Mouse (Mus musculus): ENCODE results near the gene Tango6. TPM values are rescaled to one million over a fixed set of nuclear protein-coding genes. Genes with fewer than 3 reads are reported as not detected.

The Tango6 gene
- polyA plus RNA-seq, 1 experiment from 2014 or later, result 14.5 TPM

DNA sequence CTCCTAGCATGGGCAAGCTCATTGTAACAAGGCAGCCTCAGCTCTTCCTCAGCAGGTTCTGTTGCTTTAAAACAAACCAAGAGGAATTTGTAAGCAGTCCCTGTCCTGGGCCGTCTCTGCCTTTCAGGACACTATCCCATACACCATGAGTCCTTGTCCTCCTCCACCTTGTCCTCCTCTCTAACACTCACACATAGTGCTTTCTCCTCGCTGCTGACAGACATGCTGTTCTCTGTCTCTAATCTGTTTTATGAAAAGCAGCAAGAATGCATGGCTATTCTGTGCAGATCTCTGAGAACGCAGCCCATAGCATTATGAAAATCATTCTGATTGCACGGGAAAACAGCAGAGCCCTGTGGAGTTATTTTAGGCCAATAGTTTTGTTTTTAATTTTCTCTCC is 78.4 kb downstream of the Tango6 start:
- H3K9ac ChIP-seq (ENCODE audit: low read depth, low read length), result no peak overlapping the region
- H3K4me2 ChIP-seq (replicated peaks; ENCODE audit: low read depth, low read length), result no peak overlapping the region
- no peaks in the 10 kb centered on the region for H3K36me3 ChIP-seq (ENCODE audit: control insufficient read depth, insufficient read depth, low read length)
- no peaks in the 10 kb centered on the region for H3K27me3 ChIP-seq (ENCODE audit: control insufficient read depth, insufficient read depth, low read length)
- WGBS, result 76% methylated on average over 4 of the region's 4 CpGs
- H3K4me1 ChIP-seq (ENCODE audit: control insufficient read depth, insufficient read depth, low read length), result no peaks in the 10 kb centered on the region
- no peak overlapping the region for H3K4me3 ChIP-seq (ENCODE audit: low read length)
- no peak for ATAC-seq (ENCODE audit: low FRiP score, low TSS enrichment)
- no peaks in the 10 kb centered on the region for H3K9me3 ChIP-seq (ENCODE audit: control insufficient read depth, low read length)
- no peak overlapping the region for H3K27ac ChIP-seq (ENCODE audit: low read depth, low read length)

DNA sequence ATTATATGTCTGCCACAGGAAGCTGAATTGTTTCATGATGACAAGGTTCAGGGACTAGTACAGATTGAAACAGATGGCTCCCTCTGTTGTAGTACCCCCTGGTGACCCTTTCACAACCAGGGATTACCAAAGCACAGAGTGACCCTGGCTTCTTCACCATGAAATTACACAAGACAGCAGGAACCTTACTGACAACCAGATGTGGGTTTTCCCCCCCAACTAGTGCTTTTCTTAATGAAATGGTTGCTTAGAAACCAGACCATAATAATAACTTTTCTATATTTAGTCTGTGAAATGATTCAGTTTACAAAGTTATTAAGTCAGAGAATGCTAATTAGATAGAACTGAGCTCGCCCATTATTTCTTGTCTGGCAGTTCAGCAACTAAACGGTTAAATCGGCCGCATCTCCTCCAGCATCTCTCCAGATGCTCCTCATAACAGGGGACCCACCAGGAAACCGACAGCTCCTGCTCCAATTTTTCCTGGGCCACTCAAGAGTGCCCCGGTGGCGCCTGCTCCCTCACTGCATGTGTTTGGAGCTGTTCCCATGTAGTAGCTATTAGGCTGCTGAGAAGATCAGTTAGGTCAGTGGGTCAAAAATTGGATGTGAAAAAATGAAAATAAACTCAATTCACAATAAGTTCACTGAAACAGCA is 79.1 kb downstream of the Tango6 start:
- Histone ChIP-seq H3K4me2 (replicated peaks; ENCODE audit: low read depth, low read length) (no peak overlapping the region), H3K36me3 (ENCODE audit: control insufficient read depth, insufficient read depth, low read length) (no peaks in the 10 kb centered on the region), H3K27ac (ENCODE audit: low read depth, low read length) (no peak overlapping the region), H3K4me3 (ENCODE audit: low read length) (no peak overlapping the region), H3K27me3 (ENCODE audit: control insufficient read depth, insufficient read depth, low read length) (no peaks in the 10 kb centered on the region), H3K4me1 (ENCODE audit: control insufficient read depth, insufficient read depth, low read length) (no peaks in the 10 kb centered on the region), H3K9ac (ENCODE audit: low read depth, low read length) (no peak overlapping the region), H3K9me3 (ENCODE audit: control insufficient read depth, low read length) (no peaks in the 10 kb centered on the region)
- 43% methylated on average over 7 of the region's 7 CpGs for WGBS
- no peak for ATAC-seq (ENCODE audit: low FRiP score, low TSS enrichment)

DNA sequence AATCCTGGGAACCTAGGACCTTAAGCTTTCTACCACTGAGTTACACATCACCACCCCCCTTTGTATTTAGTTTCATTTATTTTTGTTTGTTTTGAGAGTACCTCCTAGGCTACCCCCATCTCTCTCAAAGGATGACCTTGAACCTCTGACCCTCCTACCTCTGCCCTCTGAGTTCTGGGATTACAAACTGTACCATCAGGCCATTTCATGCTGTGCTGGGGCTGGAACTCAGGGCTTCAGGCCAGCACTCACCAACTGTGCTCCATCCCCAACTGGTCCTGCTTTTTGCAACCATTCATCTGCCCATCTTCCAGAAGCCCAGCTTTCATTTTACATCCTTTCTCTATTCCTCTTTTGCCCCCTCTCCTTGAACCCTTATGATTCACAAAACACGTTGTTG is 81.7 kb downstream of the Tango6 start:
- 83% methylated on average over 1 of the region's 1 CpGs for WGBS
- H3K27ac ChIP-seq (ENCODE audit: low read depth, low read length), result no peak overlapping the region
- H3K9ac ChIP-seq (ENCODE audit: low read depth, low read length), result no peak overlapping the region
- no peaks in the 10 kb centered on the region for H3K9me3 ChIP-seq (ENCODE audit: control insufficient read depth, low read length)
- no peaks in the 10 kb centered on the region for H3K27me3 ChIP-seq (ENCODE audit: control insufficient read depth, insufficient read depth, low read length)
- H3K4me3 ChIP-seq (ENCODE audit: low read length), result no peak overlapping the region
- H3K36me3 ChIP-seq (ENCODE audit: control insufficient read depth, insufficient read depth, low read length), result no peaks in the 10 kb centered on the region
- H3K4me2 ChIP-seq (replicated peaks; ENCODE audit: low read depth, low read length), result no peak overlapping the region
- ATAC-seq (ENCODE audit: low FRiP score, low TSS enrichment), result no peak
- no peaks in the 10 kb centered on the region for H3K4me1 ChIP-seq (ENCODE audit: control insufficient read depth, insufficient read depth, low read length)

DNA sequence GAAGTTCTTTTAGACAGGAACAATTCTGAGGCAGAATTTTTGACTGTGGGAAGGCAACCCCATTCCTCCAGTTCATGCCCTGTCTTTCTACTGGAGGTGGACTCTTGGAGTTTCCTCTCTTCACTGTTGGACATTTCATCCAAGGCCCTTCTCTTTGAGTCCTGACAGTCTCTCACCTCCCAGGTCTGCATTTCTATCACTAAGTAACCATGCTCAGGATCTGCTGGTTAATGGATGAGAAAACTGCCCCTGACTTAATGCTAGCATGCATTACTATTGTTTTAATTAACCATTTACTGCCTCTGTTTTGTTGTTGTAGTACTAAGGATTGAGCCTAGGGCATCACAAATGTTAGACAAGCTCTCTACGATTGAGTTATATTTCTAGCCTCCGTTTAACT is 82.7 kb downstream of the Tango6 start:
- H3K27me3 ChIP-seq (ENCODE audit: control insufficient read depth, insufficient read depth, low read length), result no peaks in the 10 kb centered on the region
- H3K36me3 ChIP-seq (ENCODE audit: control insufficient read depth, insufficient read depth, low read length), result no peaks in the 10 kb centered on the region
- H3K4me2 ChIP-seq (replicated peaks; ENCODE audit: low read depth, low read length), result no peak overlapping the region
- no peak overlapping the region for H3K4me3 ChIP-seq (ENCODE audit: low read length)
- no peak overlapping the region for H3K9ac ChIP-seq (ENCODE audit: low read depth, low read length)
- no peaks in the 10 kb centered on the region for H3K4me1 ChIP-seq (ENCODE audit: control insufficient read depth, insufficient read depth, low read length)
- H3K27ac ChIP-seq (ENCODE audit: low read depth, low read length), result no peak overlapping the region
- no peaks in the 10 kb centered on the region for H3K9me3 ChIP-seq (ENCODE audit: control insufficient read depth, low read length)
- WGBS, result 92% methylated on average over 2 of the region's 2 CpGs
- ATAC-seq (ENCODE audit: low FRiP score, low TSS enrichment), result no peak

DNA sequence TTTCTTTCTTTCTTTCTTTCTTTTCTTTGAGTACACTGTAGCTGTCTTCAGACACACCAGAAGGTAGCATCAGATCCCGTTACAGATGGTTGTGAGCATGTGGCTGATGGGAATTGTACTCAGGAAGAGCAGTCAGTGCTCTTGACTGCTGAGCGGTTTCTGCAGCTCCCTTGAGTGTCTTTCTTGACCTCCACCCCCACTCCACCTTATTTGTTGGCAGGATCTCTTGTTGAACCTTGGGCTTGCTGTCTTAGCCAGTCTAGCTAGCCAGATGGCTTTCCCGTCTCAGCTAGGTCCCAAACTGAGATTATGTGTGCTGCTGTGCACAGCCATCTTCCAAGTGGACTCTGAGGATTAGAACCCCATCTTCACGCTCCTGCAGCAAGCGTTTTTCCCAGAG is 83.9 kb downstream of the Tango6 start:
- Histone ChIP-seq H3K27me3 (ENCODE audit: control insufficient read depth, insufficient read depth, low read length) (no peaks in the 10 kb centered on the region), H3K27ac (ENCODE audit: low read depth, low read length) (no peak overlapping the region), H3K36me3 (ENCODE audit: control insufficient read depth, insufficient read depth, low read length) (no peaks in the 10 kb centered on the region), H3K4me3 (ENCODE audit: low read length) (no peak overlapping the region), H3K4me2 (replicated peaks; ENCODE audit: low read depth, low read length) (no peak overlapping the region), H3K9me3 (ENCODE audit: control insufficient read depth, low read length) (no peaks in the 10 kb centered on the region), H3K4me1 (ENCODE audit: control insufficient read depth, insufficient read depth, low read length) (no peaks in the 10 kb centered on the region), H3K9ac (ENCODE audit: low read depth, low read length) (no peak overlapping the region)
- WGBS, result 92% methylated on average over 5 of the region's 5 CpGs
- no peak for ATAC-seq (ENCODE audit: low FRiP score, low TSS enrichment)

DNA sequence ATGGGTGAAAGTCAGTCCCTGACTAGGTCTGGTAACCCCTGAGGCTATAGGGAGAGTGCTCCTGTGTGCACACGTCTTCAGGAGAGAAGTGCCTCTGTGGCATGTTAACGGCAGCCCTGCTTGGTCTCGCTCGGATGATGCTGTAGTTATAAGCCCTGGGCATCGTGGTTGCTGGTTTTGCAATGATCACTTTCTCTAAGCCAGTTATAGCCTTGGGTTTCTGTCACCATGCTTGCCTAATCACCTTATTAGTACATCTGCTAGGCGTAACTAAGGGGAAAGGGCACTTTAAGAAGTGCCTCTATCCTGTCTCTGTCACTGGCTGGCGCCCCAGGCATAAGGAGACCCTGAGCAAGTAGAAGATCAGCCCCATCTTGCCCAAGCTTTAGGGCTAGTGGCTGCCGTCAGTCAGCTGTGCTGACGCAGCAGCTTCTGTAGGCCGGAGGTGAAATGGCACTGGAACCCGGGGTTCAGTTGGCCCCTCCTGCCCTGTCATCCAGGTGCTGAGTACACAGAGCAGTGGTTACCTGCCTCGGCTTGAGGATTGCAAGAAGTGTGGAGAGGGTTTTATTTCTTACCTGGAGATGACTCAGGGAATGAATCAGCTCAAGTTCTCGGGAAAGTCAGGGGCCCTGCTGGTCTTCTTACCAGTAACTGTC is 86.4 kb downstream of the Tango6 start:
- no peak for ATAC-seq (ENCODE audit: low FRiP score, low TSS enrichment)
- H3K9ac ChIP-seq (ENCODE audit: low read depth, low read length), result no peak overlapping the region
- no peaks in the 10 kb centered on the region for H3K36me3 ChIP-seq (ENCODE audit: control insufficient read depth, insufficient read depth, low read length)
- 72% methylated on average over 13 of the region's 13 CpGs for WGBS
- no peak overlapping the region for H3K4me3 ChIP-seq (ENCODE audit: low read length)
- H3K4me2 ChIP-seq (replicated peaks; ENCODE audit: low read depth, low read length), result no peak overlapping the region
- H3K9me3 ChIP-seq (ENCODE audit: control insufficient read depth, low read length), result no peaks in the 10 kb centered on the region
- H3K4me1 ChIP-seq (ENCODE audit: control insufficient read depth, insufficient read depth, low read length), result no peaks in the 10 kb centered on the region
- no peak overlapping the region for H3K27ac ChIP-seq (ENCODE audit: low read depth, low read length)
- no peaks in the 10 kb centered on the region for H3K27me3 ChIP-seq (ENCODE audit: control insufficient read depth, insufficient read depth, low read length)

DNA sequence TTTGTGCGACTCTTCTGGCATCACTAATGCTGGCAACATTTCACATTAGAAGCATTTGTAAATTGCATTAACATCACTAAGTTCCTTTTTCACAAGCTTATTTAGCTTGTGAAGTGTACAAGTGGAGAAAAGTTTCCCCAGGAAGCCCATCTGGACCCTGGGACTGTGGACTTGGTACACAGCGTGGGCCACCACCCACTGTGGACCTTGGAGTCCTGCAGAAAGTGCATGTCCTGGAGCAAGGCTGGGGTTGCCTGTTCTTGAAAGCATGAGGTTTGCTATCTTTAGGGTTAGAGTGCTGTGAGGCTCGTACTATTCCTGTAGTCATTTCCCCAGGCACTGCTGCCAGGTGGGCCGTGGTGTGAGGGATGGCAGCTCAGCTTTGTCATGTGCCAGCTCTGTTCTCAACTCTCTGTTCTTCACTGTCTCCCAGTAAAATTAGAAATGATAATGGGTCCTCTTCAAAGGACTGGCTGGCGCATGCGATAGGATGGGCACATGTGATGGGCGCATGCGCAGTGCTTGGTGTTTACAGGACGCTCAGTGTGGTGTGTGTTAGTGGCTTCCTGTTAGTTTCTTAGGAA is 87.8 kb downstream of the Tango6 start:
- no peaks in the 10 kb centered on the region for H3K27me3 ChIP-seq (ENCODE audit: control insufficient read depth, insufficient read depth, low read length)
- 96% methylated on average over 9 of the region's 9 CpGs for WGBS
- no peak overlapping the region for H3K9ac ChIP-seq (ENCODE audit: low read depth, low read length)
- H3K4me2 ChIP-seq (replicated peaks; ENCODE audit: low read depth, low read length), result no peak overlapping the region
- no peak for ATAC-seq (ENCODE audit: low FRiP score, low TSS enrichment)
- no peaks in the 10 kb centered on the region for H3K4me1 ChIP-seq (ENCODE audit: control insufficient read depth, insufficient read depth, low read length)
- H3K4me3 ChIP-seq (ENCODE audit: low read length), result no peak overlapping the region
- H3K36me3 ChIP-seq (ENCODE audit: control insufficient read depth, insufficient read depth, low read length), result no peaks in the 10 kb centered on the region
- no peaks in the 10 kb centered on the region for H3K9me3 ChIP-seq (ENCODE audit: control insufficient read depth, low read length)
- no peak overlapping the region for H3K27ac ChIP-seq (ENCODE audit: low read depth, low read length)

DNA sequence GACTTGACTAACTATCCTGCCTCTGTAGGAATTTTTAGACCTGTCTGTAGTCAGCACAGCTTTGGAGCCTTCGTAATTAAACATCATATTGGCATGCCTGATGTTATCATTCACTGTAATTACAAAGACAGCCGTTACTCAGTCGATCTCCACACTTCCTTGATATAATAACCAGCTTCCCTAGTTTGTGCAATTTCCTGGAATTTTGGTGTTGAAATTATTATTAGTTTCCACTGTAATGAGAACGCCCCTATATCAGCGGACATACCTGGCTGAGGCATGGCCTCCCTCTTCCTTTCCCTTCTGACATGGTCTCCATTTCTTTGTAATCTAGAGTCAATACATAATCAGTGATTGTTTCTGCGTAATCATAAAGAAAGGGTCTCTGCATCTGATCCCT is 89.2 kb downstream of the Tango6 start:
- H3K36me3 ChIP-seq (ENCODE audit: control insufficient read depth, insufficient read depth, low read length), result no peaks in the 10 kb centered on the region
- no peaks in the 10 kb centered on the region for H3K4me1 ChIP-seq (ENCODE audit: control insufficient read depth, insufficient read depth, low read length)
- no peak for ATAC-seq (ENCODE audit: low FRiP score, low TSS enrichment)
- no peaks in the 10 kb centered on the region for H3K9me3 ChIP-seq (ENCODE audit: control insufficient read depth, low read length)
- H3K27ac ChIP-seq (ENCODE audit: low read depth, low read length), result no peak overlapping the region
- 72% methylated on average over 6 of the region's 6 CpGs for WGBS
- no peak overlapping the region for H3K4me3 ChIP-seq (ENCODE audit: low read length)
- no peaks in the 10 kb centered on the region for H3K27me3 ChIP-seq (ENCODE audit: control insufficient read depth, insufficient read depth, low read length)
- H3K9ac ChIP-seq (ENCODE audit: low read depth, low read length), result no peak overlapping the region
- H3K4me2 ChIP-seq (replicated peaks; ENCODE audit: low read depth, low read length), result no peak overlapping the region

DNA sequence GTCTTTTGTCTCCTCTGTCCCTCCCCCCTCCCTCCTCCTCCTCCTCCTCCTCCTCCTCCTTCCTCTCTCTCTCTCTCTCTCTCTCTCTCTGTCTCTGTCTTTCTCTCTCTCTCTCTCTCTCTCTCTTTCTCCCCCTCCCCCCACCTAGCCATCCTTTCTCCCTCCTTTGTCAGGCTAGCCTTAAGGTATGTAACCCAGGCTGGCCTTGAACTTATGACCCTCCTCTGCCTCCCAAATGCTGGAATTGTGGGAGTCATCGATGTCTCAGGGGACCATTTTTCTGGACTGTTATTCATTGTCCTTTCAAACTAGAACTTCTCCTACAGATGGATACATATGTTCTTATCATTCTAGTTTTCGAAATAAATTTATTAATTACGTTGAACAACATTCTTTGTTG is 89.6 kb downstream of the Tango6 start:
- Histone ChIP-seq H3K36me3 (ENCODE audit: control insufficient read depth, insufficient read depth, low read length) (no peaks in the 10 kb centered on the region), H3K27me3 (ENCODE audit: control insufficient read depth, insufficient read depth, low read length) (no peaks in the 10 kb centered on the region), H3K4me3 (ENCODE audit: low read length) (no peak overlapping the region), H3K4me1 (ENCODE audit: control insufficient read depth, insufficient read depth, low read length) (no peaks in the 10 kb centered on the region), H3K4me2 (replicated peaks; ENCODE audit: low read depth, low read length) (no peak overlapping the region), H3K9ac (ENCODE audit: low read depth, low read length) (no peak overlapping the region), H3K27ac (ENCODE audit: low read depth, low read length) (no peak overlapping the region), H3K9me3 (ENCODE audit: control insufficient read depth, low read length) (no peaks in the 10 kb centered on the region)
- 76% methylated on average over 3 of the region's 3 CpGs for WGBS
- ATAC-seq (ENCODE audit: low FRiP score, low TSS enrichment), result no peak
